Mouse (Mus musculus): ENCODE measurements around the gene C130050O18Rik.

The C130050O18Rik gene

DNA sequence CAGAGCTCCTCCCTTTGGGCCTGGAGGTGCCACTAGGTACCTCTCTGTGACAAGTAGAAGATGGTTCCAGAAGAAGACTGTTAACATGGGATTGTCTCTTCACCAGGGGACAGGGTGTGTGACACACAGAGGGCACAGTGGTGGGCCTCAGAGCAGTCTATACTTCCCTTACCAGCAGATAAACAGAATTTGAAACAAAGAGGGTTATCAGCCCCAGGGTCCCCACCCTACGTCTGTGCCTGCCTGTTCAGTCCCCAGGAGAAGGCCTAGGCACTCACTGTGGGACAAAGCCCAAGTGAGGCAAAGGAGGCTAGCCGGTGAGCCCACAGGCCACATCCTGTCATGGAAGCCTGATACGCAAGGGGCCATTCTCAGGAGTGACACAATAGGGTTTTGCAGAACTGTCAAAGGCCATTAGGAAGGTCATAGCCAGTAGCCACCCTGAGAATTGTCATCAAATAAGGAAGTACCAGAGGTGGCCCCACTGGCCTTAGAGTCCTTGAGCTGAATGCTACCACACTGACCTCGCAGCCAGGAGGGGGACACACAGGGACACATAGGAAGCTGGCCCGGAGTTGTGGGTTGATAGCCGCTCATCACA is at the start of gene C130050O18Rik:
TSS of gene C130050O18Rik (plus strand) at position 480 of the 601 bp plus-strand sequence.
- in situ Hi-C loops (cut with MboI; ENCODE audit: low pct_unique_long_range_greater_than_20kb in 1 of 2, low sequenced_read_pairs in 2 of 2, unreplicated experiment in 1 of 2) = no loop called here

DNA sequence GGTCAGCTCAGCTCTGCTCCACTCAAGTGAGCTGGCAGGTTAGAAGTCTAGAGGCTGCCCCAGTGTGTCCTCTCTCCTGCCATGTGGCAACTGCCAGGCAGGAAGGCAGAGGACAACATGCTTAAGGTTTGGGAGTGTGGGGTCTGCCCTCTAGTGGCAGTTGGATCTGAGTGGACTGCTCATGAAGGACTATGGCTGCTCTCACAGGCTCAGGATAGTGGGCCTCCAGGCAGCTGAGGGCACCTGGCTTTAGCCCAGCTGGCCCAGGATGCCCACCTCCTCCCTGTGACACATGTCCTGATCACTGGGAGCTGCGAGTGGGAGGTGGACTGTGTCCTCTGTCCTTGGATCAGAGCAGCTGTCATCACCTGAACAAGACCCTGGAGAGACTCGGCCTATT is 46.4 kb upstream of the C130050O18Rik start:
- in situ Hi-C loops (cut with MboI; ENCODE audit: low pct_unique_long_range_greater_than_20kb in 1 of 2, low sequenced_read_pairs in 2 of 2, unreplicated experiment in 1 of 2) = no loop called here

DNA sequence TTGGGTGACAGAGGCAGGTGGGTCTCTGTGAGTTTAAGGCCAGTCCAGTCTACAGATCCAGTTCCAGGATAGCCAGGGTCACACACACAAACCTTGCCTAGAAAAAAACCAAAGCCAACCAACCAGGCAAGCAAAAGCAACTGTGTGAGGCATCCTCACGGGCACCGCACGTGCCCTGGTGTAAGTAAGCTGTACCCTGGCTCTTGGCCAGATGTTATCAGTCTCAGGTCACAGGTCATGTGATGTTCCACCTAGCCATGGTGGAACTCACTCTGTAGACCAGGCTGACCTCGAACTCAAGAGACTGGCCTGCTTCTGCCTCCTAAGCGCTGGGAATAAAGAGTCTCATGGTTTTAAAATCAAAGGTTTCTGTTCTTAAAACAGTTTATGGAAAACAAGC is 45.8 kb upstream of the C130050O18Rik start:
- in situ Hi-C loops (cut with MboI; ENCODE audit: low pct_unique_long_range_greater_than_20kb in 1 of 2, low sequenced_read_pairs in 2 of 2, unreplicated experiment in 1 of 2) = no loop called here

- in situ Hi-C loops (cut with MboI; ENCODE audit: low pct_unique_long_range_greater_than_20kb in 1 of 2, low sequenced_read_pairs in 2 of 2, unreplicated experiment in 1 of 2) = no loop called here
Measured at GRCm38 (mm10) chr5:139363858-139364257, 41.2 kb upstream of the C130050O18Rik start.

GRCm38 (mm10) chr5:139364260-139364910 is 40.7 kb upstream of the C130050O18Rik start:
- in situ Hi-C loops (cut with MboI; ENCODE audit: low pct_unique_long_range_greater_than_20kb in 1 of 2, low sequenced_read_pairs in 2 of 2, unreplicated experiment in 1 of 2) = no loop called here

GRCm38 (mm10) chr5:139364911-139365571 is 40.0 kb upstream of the C130050O18Rik start:
- in situ Hi-C loops (cut with MboI; ENCODE audit: low pct_unique_long_range_greater_than_20kb in 1 of 2, low sequenced_read_pairs in 2 of 2, unreplicated experiment in 1 of 2) = no loop called here

DNA sequence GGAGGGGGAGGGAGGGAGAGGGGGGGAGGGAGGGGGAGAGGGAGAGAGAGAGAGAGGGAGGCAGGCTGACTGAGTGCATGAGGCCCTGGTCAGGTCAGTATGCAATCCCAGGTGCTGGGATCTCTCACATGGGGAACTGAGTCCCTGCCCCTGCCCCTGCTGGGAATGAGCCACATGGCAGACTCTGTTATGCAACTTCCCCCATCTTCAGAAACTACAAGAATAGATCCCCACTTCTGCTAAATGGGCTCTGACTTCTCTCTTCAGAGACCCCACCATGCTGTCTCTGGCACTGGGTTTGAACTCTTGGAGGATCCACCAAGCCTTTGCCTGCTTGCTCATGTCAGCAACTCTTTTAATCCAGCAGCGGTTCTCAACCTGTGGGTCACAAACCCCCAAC is 39.3 kb upstream of the C130050O18Rik start:
- in situ Hi-C loops (cut with MboI; ENCODE audit: low pct_unique_long_range_greater_than_20kb in 1 of 2, low sequenced_read_pairs in 2 of 2, unreplicated experiment in 1 of 2) = no loop called here

DNA sequence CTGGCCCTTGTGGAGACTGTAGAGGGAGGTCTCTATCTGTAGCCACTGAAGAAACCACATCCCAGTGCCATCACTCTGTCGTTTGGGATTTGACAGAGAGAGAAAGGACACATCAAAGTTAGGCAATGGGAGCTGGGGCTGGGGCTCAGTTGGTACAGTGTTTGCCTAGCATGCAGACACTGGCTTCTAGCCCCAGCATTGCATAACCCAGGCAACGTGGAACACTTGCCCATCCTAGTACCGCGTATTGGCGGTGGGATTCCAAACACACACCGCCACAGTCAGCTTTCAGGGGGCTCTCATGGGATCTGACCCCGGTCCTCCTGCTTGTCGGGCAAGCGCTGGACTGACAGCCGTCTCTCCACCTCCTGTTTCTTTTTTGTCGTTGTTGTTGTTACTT is 38.6 kb upstream of the C130050O18Rik start:
- in situ Hi-C loops (cut with MboI; ENCODE audit: low pct_unique_long_range_greater_than_20kb in 1 of 2, low sequenced_read_pairs in 2 of 2, unreplicated experiment in 1 of 2) = no loop called here

- in situ Hi-C loops (cut with MboI; ENCODE audit: low pct_unique_long_range_greater_than_20kb in 1 of 2, low sequenced_read_pairs in 2 of 2, unreplicated experiment in 1 of 2) = no loop called here
Measured at GRCm38 (mm10) chr5:139367884-139368458, 37.1 kb upstream of the C130050O18Rik start.

GRCm38 (mm10) chr5:139368638-139369320 is 36.3 kb upstream of the C130050O18Rik start:
- in situ Hi-C loops (cut with MboI; ENCODE audit: low pct_unique_long_range_greater_than_20kb in 1 of 2, low sequenced_read_pairs in 2 of 2, unreplicated experiment in 1 of 2) = no loop called here

DNA sequence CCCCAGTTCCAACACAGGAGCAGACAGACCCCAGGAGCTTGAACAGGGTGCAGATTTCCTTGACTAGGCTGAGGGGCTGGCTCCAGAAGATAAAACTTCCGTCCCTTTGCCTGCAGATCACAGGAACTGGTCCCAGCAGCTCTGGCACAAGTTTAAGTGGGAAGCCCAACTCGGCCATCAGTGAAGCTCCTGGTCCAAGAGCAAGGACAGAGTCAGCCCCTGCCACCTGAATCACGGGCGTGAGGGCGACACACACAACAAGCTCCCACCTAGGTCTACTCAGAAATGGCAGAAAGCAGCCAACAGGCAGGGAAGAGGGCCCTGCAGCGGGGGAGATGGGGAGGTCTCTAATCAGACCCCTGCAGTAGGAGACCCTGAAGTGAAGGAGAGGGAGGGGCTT is 34.7 kb upstream of the C130050O18Rik start:
- in situ Hi-C loops (cut with MboI; ENCODE audit: low pct_unique_long_range_greater_than_20kb in 1 of 2, low sequenced_read_pairs in 2 of 2, unreplicated experiment in 1 of 2) = no loop called here

DNA sequence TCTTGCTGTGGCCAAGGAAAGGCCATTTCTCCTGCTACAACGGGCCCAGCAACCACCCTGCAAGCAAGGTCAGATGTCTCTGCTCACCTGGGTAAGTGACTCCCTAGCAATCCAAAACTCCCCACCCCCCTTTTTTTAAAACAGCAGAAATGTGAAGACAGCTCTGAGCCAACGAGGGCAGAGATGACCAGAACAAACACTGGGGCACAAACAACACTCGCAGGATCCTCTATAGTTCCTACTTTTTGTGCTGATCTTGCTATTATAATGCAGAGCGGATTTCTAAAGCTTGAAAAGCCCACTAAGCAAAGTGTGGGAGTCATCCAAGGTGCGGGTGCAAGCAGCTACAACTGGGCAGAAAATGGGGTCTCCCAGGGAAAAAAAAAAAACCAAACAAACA is 34.0 kb upstream of the C130050O18Rik start:
- in situ Hi-C loops (cut with MboI; ENCODE audit: low pct_unique_long_range_greater_than_20kb in 1 of 2, low sequenced_read_pairs in 2 of 2, unreplicated experiment in 1 of 2) = no loop called here

GRCm38 (mm10) chr5:139371631-139372401 is 33.3 kb upstream of the C130050O18Rik start:
- in situ Hi-C loops (cut with MboI; ENCODE audit: low pct_unique_long_range_greater_than_20kb in 1 of 2, low sequenced_read_pairs in 2 of 2, unreplicated experiment in 1 of 2) = no loop called here

DNA sequence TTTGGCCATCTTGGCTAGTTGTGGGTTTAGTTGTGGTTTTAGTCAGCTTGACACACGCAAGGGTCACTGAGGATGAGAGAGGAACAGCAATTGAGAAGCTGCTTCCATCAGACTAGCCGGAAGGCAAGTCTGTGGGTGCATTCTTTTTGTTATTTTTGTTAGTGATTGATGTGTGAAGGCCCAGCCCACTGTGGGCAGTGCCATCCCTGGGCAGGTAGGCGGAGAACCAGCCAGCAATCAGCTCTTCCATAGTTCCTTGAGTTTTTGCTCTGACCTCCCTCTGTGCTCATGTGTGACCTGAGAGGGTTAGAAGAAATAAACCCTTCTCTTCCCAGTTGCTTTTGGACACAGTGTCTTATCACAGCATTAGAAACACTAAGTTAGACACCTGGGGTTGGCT is 32.0 kb upstream of the C130050O18Rik start:
- in situ Hi-C loops (cut with MboI; ENCODE audit: low pct_unique_long_range_greater_than_20kb in 1 of 2, low sequenced_read_pairs in 2 of 2, unreplicated experiment in 1 of 2) = no loop called here

DNA sequence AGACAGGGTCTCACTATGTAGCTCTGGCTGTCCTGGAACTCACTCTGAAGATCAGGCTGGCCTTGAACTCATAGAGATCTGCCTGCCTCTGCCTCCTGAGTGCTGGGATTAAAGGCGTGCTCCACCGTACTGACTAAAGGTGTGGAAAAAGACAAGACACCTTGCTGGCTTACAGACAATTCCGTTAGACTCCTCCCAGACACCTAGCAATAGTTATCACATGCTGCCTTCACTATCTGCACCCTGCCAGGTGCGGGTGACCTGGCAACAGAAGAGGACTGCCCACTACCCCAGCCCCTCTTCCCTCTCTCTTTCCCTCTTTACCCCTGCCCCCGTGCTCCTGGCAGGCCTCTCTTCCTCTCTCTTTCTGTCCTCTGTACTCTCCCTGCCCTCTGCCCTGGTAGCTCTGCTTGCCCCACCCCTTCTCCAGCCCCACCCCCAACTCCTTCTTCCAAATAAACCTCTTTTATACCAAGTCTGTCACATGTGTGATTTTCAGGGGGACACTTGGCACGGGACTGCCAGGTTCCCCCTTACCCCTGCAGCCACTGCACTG is 31.1 kb upstream of the C130050O18Rik start:
- in situ Hi-C loops (cut with MboI; ENCODE audit: low pct_unique_long_range_greater_than_20kb in 1 of 2, low sequenced_read_pairs in 2 of 2, unreplicated experiment in 1 of 2) = no loop called here

- in situ Hi-C loops (cut with MboI; ENCODE audit: low pct_unique_long_range_greater_than_20kb in 1 of 2, low sequenced_read_pairs in 2 of 2, unreplicated experiment in 1 of 2) = no loop called here
Measured at GRCm38 (mm10) chr5:139374841-139375240, 30.2 kb upstream of the C130050O18Rik start.

GRCm38 (mm10) chr5:139377468-139378270 is 27.4 kb upstream of the C130050O18Rik start, which contains the start of gene Gpr146:
Gene Gpr146 (plus strand): TSS chr5:139377697.
- in situ Hi-C loops (cut with MboI; ENCODE audit: low pct_unique_long_range_greater_than_20kb in 1 of 2, low sequenced_read_pairs in 2 of 2, unreplicated experiment in 1 of 2) = no loop called here
